Mouse (Mus musculus) lung, adult 2 months (tissue): ENCODE data around the gene Gm14322. TPM values are rescaled to one million over a fixed set of nuclear protein-coding genes. Genes with fewer than 3 reads are reported as not detected.
"Not testable (repeated sequence)": the region's sequence is repeated elsewhere in the genome, so short reads cannot be mapped to it uniquely, and the experiment has no call there.

ENCODE experiments used
- DNase-seq: peaks from one replicate; pipeline ENCODE4 v3.0.0; 2022
- H3K4me1 ChIP-seq: fragments of 200-500 bp; 2 replicates; pipeline ENCODE4 v1.6.1; 2011; ENCODE audit warnings: low read length; ENCODE audit not compliant: control insufficient read depth, insufficient read depth
- H3K4me3 ChIP-seq: fragments of 200-500 bp; replicated peaks from 2 replicates; pipeline ENCODE3; 2011; ENCODE audit warnings: low read depth, mild to moderate bottlenecking, control low read depth, low read length; ENCODE audit errors: extremely low read depth
- WGBS: fragments of 180-500 bp; shearing (Covaris S2); methylation state at CpG from one replicate; pipeline ENCODE4 v1.1.7; 2018; 5-methylcytosine and 5-hydroxymethylcytosine counted together
- polyA plus RNA-seq: library from polyadenylated mRNA; depleted of rRNA; stranded (reverse); fragments of >200 nt; gene quantifications from 2 replicates; pipeline ENCODE4 v1.2.3, GENCODE M21; 2012; rRNA removed

Gm14322 gene
- polyA plus RNA-seq = 1.1 and 1.2 TPM in 2 replicates

GRCm38 (mm10) chr2:177758941-177759558 is at the start of gene Gm14322:
Gene Gm14322 (plus strand): TSS chr2:177759288.
- peak; percentile 46 for DNase-seq
- 18% methylated on average over 9 of the region's 9 CpGs for WGBS
- H3K4me3 ChIP-seq = peak within 1 kb of the TSS; percentile 28
- H3K4me1 ChIP-seq = not testable (repeated sequence)

GRCm38 (mm10) chr2:177741487-177741886 is 17.6 kb upstream of the Gm14322 start:
- not testable (repeated sequence) for DNase-seq, H3K4me3 ChIP-seq, H3K4me1 ChIP-seq
- WGBS = 79% methylated on average over 8 of the region's 10 CpGs

GRCm38 (mm10) chr2:177787351-177787750 is 28.3 kb downstream of the Gm14322 start:
- not testable (repeated sequence) for H3K4me3 ChIP-seq, H3K4me1 ChIP-seq, DNase-seq
- WGBS = 57% methylated on average over 1 of the region's 1 CpGs

DNA sequence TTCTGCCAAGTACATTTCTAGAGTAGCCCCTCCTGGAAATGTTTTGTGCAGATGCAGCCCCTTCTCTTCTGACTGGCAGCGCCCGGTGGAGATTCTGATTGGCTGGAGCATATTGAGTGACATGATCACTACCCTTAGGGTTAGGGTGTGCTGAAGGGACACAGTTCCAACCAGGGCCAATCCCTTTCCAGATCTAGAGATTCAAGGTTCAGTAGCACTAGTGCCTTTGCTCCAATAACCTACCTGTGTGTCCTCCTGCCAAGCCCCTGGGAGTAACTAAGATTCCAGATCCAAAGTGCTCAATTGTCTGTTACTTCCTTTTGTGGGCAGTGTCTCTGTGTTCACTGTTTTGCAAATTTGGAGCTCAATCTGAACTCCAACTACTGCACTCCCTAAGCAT is 47.1 kb downstream of the Gm14322 start:
- WGBS = 100% methylated on average over 1 of the region's 2 CpGs
- not testable (repeated sequence) for H3K4me1 ChIP-seq, H3K4me3 ChIP-seq, DNase-seq

Other genes starting within 250 kb of the Gm14322 start
- not detected in 2 replicates for gene Gm14406, start 181.1 kb upstream of the Gm14322 start, polyA plus RNA-seq
- 6.3 and 7.5 TPM in 2 replicates for gene Gm14325, start 81.0 kb downstream of the Gm14322 start, polyA plus RNA-seq
- gene Gm14327, start 137.8 kb downstream of the Gm14322 start, polyA plus RNA-seq = 0.66 and 7.6 TPM in 2 replicates
- 0.65 TPM in 1 of 2 replicates, not detected in the other for gene Zfp972, start 166.3 kb downstream of the Gm14322 start, polyA plus RNA-seq
- gene Gm14326, start 198.0 kb downstream of the Gm14322 start, polyA plus RNA-seq = 1.2 and 2.3 TPM in 2 replicates